Mouse (Mus musculus) brain, embryonic 14.5 days (tissue): ENCODE measurements around the gene Adh1. TPM values are rescaled to one million over a fixed set of nuclear protein-coding genes. Genes with fewer than 3 reads are reported as not detected.

Experiments used
- DNase-seq: peaks from one replicate; pipeline ENCODE4 v3.0.0-alpha.2; 2011; ENCODE audit warnings: low read depth
- CTCF ChIP-seq: fragments of 200-500 bp; IDR thresholded peaks from 2 replicates; pipeline ENCODE4 v1.5.1; 2012; ENCODE audit warnings: inconsistent platforms, mild to moderate bottlenecking, moderate library complexity, borderline replicate concordance; ENCODE audit not compliant: insufficient read depth, insufficient read length; ENCODE audit errors: extremely low read depth
- POLR2A ChIP-seq: fragments of 200-500 bp; IDR thresholded peaks from 2 replicates; pipeline ENCODE4 v1.6.1; 2012; ENCODE audit warnings: mild to moderate bottlenecking, inconsistent platforms, borderline replicate concordance; ENCODE audit not compliant: poor library complexity, insufficient read depth, insufficient read length, severe bottlenecking; ENCODE audit errors: extremely low read depth
- polyA plus RNA-seq: library from polyadenylated mRNA; depleted of rRNA; stranded (reverse); fragments of >200 nt; gene quantifications from 2 replicates; pipeline ENCODE4 v1.2.3, GENCODE M21; 2012

Adh1 gene
- polyA plus RNA-seq, 1 experiment, result 1.5 TPM

DNA sequence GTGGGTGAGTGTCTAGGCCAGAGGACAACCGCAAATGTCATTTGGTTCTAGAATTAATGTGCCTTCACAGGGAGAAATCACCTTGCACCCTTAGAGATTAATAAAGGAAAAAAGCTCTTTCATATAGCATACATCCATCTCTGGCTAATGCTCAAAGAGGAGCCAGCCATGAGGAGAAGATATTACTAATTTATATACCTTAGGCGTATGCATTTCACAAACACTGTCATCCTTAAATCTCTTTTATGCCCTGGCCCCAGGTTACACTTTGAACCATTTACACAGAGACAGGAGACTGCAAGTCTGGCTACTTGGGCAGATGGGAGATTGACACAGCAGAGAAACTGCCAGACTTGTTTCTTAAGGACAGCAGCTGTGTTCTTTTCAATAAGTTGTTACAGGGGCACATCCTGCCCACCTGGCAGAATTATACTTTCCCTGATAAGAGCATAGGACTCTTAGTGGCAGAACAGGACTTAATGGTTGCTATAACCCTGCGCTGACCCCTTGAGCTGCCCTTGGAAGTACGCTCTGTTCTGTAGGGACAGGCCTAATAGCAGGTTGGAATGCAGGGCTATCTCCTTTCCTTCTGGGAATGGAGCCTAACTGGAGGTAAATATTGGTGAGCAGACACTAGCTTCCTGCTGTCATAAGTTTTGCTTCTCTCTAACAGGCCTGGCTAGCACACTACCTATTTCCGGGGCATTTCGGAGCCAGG lies 43.1 kb downstream of the Adh1 start:
- peak; percentile 34 for DNase-seq
- TF ChIP-seq CTCF, result no peak
- TF ChIP-seq POLR2A, result no peak

DNA sequence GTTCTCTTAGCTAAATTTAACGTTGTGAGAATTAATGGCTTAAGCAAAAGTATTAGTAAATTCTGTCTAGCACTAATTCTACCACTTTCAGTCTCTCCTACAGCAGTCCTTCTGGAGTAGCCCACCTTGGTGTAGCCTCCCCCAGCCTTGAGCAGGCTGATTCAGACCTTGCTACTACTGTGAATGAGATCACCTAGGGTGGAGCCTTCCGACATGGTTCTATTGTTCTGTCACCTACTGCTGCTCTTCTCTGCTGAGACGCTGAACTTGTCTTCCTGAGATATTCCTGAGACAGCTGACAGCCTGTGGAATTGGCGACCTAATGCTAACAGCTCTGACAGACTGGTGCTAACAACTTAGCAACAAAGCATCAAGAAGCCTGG lies 43.7 kb downstream of the Adh1 start:
- DNase-seq, result peak; percentile 25
- TF ChIP-seq POLR2A (no peak), CTCF (no peak)

DNA sequence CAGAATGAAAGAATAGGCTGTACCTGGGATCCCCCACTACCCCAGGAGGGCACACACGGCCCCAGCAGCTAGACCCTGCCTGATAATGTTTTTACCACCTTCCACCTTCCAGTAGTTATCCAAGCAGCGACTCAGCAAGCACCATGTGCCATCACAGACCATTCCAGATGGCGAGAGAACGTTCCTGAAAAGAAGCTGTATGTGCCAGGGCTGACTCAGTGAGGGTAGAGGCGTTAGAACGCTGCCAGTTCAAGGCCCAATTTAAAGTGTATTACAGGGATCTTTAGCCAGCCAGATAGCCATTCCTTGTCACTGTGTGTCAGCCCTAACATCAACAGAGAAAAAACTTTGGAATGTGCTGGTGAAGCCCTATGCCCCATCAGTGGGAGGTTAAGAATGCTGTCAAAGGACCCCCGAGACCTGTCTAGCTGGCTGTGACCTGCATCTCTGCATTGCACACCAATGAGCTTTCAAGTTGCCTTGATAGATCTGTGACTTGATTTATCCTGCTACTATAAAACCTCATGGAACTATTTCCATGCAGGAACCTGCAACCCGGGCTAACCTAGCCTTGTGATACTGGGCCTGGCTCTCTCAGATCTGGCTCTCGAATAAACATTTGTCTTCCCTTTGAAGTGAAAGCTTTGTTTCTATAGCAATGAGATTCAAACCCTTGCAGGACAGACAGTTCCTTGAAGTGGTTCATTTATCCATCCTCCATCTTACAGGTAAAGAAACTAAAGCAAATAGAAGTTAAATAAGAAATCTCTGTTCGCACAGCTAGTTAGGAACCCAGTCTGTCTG lies 44.9 kb downstream of the Adh1 start:
- peak; percentile 37 for DNase-seq
- no peak for TF ChIP-seq POLR2A

DNA sequence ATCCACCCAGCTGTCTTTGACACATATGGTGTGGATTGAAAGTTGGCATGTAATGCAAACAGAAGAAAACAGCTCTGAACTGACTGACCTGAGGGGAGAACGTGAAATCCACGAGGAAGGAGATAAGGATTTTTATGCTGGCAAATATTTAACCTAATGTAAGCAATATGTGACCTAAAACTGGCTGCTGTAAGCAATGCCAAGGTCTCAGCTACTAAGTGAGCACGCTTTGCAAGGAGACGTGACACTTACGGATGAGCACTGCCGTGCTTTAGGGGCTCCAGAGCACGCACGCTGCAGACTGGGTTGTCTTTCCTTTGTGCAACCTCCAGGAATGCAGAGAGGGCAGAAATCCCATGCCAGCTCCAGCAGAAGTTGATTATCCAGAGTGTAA lies 45.5 kb downstream of the Adh1 start:
- DNase-seq, result peak; percentile 54

DNA sequence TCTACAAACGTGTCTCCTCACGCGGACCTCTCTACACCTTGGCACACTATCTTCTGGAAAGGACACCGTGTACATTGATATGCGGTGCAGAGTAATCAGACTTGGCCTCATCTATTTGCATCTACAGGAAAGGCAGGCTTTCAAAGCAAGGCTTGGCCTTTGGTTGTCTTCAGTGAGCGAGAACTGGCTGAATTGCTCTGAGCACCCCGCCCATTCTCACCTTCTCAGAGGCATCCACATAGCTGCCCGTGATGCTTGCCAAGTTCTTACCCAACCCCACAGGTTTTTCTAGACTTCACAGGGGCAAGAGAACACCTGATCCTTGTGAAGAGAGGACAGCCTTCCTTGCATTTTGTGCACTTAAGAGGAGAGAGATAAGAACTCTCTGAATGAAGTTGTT lies 49.1 kb downstream of the Adh1 start:
- TF ChIP-seq POLR2A, result no peak
- no peak for TF ChIP-seq CTCF
- no peak for DNase-seq

More for the DNA sequence above, 45.5 kb downstream of the Adh1 start:
- TF ChIP-seq CTCF, result no peak
- TF ChIP-seq POLR2A, result no peak

DNA sequence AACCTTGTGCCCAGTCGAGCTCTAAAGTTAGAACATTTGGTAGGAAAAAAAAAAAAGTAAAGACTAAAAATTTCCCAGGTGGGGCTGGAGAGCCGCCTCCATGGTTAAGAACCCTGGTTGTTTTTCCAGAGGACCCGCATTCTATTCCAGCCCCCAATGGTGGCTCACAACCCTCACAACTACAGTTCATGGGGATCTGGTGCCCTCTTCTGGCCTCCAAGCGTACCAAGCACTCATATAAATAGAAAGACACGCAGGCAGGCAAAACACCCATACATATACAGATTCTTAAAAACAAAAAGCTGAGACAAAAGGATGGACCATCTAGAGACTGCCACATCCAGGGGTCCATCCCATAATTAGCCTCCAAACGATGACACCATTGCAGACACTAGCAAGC lies 50.2 kb downstream of the Adh1 start:
- no peak for DNase-seq

DNA sequence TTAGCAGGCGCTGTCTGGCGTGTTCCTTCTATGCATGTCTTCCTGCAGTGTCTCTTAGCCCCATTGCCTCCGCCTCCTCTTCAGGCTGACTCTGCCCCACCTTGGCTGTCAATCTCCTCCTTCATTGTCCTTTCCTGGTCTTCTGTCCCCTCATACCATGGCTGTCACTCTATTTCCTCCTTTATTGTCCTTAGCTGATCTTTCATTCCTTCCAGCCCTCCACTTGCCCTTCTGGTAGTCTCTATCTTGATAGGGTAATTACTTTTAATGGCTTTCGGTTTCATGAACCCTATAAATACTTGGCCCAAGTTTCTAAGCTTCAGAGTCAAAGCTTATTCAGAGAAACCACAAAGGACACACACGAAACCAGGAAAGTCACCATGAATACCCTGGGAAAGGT lies 52.2 kb downstream of the Adh1 start, which contains the start of gene Adh6a:
Gene Adh6a (plus strand): TSS at position 322 of the 400 bp plus-strand sequence.
- DNase-seq, result no peak

More for the DNA sequence above, 50.2 kb downstream of the Adh1 start:
- peak; percentile 15; the same call in 1 of the 2 replicates for TF ChIP-seq CTCF
- no peak for TF ChIP-seq POLR2A

DNA sequence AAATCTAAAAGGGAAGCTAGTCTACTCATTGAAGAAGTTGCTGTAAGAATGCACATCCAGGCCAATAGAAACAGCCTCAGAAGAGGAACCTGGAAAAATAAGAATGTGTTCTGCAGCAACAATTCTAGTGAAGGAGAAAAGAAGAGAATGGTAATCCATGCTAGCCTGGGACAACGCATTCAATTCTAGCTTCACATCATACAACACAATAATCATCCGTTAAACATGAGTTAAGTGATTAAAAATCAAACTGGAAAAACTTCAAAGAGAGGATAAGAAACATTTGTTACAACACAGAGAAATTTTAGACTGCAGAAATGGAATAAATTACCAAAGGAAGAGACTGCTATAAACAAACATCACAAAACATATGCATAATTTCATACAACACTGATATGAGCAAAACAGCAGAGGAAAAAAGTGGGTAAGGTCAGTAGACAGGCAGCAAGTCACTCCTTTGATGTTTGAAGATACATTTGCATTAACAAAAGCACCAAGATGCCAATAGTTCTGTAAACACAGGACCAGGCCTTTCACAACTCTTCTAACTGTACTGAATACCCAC lies 56.2 kb downstream of the Adh1 start:
- no peak for DNase-seq
- no peak for TF ChIP-seq CTCF
- TF ChIP-seq POLR2A, result no peak

More for the DNA sequence above, 52.2 kb downstream of the Adh1 start, which contains the start of gene Adh6a:
- TF ChIP-seq POLR2A (no peak), CTCF (no peak)

DNA sequence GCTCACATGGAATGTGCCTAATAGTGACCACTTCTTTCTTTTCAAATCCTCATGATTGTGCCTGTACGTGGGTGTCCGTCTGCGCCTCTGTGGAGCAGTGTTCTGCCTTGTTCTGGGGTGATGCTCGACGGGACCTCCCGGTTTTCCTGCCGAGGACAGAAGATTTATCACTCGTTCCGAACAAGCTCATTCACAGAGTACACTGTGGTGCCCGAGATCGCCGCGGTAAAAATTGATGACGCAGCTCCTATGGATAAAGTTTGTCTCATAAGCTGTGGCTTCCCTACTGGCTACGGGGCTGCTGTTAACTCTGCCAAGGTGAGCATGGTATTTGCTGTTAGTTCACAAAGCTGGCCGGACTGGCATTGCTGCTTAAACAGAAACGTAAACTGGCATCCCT lies 64.2 kb downstream of the Adh1 start:
- TF ChIP-seq CTCF, result no peak
- no peak for TF ChIP-seq POLR2A
- DNase-seq, result no peak

DNA sequence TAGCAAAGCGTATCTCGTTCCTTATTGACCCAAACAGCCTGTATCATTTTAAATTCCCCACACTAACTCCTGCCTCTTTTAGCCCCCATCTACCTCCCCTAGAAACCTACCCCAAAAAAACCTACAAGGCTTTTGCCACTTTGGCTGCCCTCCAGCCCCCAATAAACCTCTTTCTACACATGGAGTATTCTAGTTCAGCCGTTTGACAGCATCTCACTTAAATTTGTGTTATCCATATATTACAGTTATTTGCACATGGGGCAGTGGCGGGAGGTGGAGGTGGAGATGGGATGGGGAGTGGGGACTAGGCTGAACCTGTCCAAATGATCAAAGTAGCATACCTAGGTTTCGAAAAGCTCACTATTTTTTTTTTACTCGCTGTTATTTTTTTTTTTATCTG lies 64.7 kb downstream of the Adh1 start:
- no peak for TF ChIP-seq CTCF
- no peak for TF ChIP-seq POLR2A
- no peak for DNase-seq

DNA sequence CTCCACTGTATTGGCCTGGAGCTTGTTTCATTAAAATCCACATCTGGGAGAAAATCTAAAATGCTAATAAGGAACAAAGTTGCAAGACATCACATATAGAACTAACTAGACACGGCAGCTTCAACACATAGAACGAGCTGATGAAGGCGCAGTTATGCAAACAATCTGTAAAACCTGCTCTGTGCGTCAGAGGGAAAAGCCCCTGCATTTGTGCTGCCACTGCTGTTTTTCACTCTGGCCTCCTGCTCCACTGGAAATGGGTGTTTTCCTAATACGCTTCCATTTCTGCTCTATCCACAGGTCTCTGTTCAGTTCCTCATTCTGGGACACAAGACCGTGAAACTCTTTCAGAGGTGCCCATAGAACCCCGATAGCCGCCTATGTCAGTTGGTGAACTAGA lies 73.1 kb downstream of the Adh1 start:
- TF ChIP-seq CTCF (no peak), POLR2A (no peak)
- no peak for DNase-seq

DNA sequence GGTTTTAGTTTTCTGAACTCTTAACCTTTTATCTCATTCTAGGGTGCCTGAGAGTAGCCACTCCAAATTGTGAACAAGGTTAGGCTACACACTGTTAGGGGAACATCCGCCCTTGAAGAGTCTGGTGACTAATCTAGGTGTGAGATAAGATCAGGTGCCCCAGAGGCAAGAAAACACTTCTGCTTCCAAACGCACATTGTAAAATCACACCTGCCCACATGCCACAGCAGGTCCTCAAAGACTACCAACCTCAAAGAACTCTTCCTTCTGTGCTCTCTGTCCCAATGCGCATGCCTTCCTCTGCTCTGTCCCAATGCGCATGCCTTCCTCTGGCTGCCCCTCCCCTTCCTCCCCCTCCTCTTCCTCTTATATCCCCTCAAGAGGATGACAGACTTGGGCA lies 73.5 kb downstream of the Adh1 start:
- no peak for DNase-seq
- TF ChIP-seq POLR2A (no peak), CTCF (no peak)

DNA sequence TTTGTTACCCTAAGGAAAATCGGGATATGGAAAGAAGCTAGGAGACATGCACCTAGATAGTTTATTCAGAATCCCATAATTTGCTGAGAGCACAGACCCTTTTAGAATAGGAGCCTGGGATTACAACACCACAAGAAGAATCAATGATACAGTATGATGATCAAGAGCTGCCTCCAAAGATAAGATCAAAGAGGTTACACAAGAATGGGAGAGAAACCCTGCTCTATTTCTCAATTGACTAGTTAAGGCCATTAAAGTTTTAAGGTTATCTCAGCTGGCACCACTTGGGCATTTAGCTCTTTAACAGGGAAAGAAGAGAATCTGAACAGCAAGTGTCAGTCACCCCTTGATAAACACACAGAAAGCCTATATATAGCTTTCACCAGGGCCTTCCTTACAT lies 74.8 kb downstream of the Adh1 start:
- TF ChIP-seq CTCF, result no peak
- TF ChIP-seq POLR2A, result no peak

More for the DNA sequence above, 74.8 kb downstream of the Adh1 start:
- no peak for DNase-seq
